Mouse (Mus musculus) gastrocnemius, adult 8-10 months (tissue): ENCODE results near the gene Mphosph9. TPM values are rescaled to one million over a fixed set of nuclear protein-coding genes. Genes with fewer than 3 reads are reported as not detected.

Experiments used
- DNase-seq, 2 experiments: peaks; one replicate each; pipeline ENCODE4 v3.0.0; 2022; ENCODE audit warnings: low spot score in 2 of 2
- total RNA-seq, 4 experiments: library from RNA; stranded (reverse); gene quantifications; 2 replicates each; pipeline ENCODE4 v1.2.4; 2022

Mphosph9 gene
- total RNA-seq, 4 experiments from 2014 or later = 2.0 to 3.1 (median 2.6) TPM

DNA sequence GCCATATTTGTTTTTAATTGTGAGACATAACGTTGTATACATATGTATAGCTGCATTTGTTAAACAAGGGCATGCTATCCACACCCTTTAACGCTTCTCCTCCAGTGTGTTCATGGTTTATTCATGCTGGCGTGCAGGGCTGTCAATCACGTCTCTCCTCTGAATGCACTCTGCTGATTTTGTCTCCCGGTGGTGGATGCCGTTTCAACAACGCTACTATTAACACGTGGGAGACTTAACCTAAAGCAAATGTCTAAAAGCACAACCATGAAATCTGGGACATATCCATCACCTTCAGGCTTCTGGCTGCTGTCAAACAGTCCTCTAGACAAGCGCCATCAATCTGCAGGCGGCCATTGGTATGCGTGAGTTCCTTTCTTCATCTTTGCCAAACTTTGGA is 58.1 kb downstream of the Mphosph9 start:
- DNase-seq = no peak

- DNase-seq = no peak
These were observed 60.1 kb downstream of the Mphosph9 start for GRCm38 (mm10) chr5:124267652-124268051.

DNA sequence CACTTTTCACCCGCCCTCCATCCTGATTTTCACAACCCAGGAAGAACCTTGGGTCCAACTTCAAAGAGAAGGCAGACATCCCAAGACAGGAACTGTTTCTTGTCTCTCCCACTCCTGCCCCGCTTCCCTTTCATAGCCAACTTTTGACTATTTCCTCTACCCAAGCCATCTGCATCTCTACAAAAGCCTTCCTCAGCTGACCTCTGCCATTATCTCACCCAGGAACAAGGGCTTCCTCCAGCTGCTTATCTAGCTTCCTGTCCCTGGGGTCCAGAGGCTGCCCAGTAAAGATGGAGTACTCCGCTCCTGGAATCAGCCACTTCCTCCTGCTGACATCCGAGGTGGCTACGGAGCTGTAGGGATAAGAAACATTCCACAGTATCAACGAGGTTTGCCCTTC is 61.0 kb downstream of the Mphosph9 start:
- no peak for DNase-seq

GRCm38 (mm10) chr5:124263246-124263645 is 64.5 kb downstream of the Mphosph9 start:
- DNase-seq = no peak

- DNase-seq = no peak
These were observed 65.7 kb downstream of the Mphosph9 start for GRCm38 (mm10) chr5:124262090-124262489.

DNA sequence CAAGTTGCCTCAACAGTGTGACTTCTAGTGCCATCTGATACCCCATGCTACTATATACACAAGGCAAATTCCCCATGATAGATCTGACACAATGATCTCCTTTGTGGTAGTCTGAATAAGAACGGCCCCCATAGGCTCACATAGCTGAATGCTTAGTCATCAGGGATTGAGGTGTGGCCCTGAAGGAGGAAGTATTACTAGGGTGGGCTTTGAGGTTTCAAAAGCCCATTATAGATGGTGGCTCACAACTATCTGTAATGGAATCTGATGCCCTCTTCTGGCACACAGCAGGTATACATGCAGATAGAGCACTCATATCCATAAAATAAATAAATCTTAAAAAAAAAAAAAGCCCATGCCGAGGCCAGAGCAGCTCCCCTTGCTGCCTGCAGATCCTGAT is 68.6 kb downstream of the Mphosph9 start:
- no peak for DNase-seq

DNA sequence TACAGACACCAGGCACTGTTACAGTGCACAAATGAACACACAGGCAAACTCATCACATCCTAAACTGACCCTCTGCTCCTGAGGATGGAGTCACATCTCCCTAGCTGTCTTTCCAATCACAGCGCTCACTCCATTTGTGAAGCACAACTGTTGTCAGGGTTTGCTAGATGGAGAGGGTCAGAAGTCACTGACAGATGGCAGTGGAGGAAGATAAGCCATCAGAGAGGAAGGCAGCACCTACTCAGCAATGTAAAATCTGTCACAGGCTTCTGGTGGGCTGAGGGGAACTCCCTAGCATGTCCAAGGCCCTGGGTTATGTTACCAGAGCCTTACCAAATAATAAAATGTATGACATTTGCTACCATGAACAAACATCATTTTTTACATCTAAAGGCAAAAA is 69.7 kb downstream of the Mphosph9 start:
- no peak for DNase-seq

DNA sequence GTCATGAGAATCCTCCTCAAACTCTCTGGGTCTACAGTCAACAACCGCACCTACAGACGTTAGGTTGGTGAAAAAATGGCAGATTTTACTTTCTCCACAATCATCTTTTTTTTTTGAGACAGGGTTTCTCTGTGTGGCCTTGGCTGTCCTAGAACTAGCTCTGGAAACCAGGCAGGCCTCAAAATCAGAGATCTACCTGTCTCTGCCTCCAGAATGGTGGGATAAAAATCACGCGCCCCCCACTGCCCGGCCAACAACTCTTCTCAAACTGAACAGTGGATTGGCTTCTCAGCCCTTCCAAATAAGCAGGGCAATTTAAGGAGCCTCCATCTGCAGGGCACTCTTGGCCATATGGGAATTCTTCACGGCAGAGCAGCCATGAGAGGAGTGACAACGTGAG is 72.6 kb downstream of the Mphosph9 start:
- no peak for DNase-seq

DNA sequence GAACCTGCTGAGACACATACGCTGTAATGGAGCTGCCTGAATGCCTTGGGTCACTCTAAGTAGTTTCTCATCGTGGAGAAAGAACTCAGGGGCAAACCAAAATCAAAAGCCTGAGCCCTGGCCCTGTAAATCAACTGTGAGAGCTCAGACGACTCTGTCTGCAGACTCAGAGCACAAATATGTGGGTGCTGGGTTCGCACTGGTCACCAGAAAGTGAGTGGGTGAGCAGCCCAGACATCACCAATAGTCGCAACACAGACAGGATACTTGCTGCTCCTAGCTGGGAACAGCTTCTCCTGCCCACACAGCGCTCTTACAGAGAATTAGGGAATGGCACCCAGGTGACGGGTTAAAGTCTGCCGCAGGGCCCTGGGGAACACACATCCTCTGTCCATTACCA is 74.2 kb downstream of the Mphosph9 start:
- DNase-seq = no peak

GRCm38 (mm10) chr5:124252580-124253320 is 75.0 kb downstream of the Mphosph9 start:
- no peak for DNase-seq

DNA sequence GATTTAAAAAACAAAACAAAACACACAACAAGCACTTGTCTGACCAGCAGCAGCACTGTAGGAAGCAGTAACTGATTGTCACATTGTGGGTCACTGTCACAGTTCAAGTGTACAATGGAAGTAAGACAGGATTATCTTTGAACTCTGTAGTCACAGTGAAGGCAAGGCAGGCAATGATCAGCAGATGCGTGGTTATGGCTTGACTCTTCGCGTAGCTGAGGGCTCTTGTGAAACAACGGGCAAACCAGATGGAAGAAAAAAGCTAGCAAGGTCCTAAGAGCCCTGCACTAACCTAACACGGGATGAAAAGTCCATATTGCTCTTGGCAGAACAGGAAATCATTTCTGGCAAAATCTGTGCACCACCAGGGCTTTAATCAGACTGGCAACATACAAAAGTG is 76.7 kb downstream of the Mphosph9 start:
- DNase-seq = no peak

DNA sequence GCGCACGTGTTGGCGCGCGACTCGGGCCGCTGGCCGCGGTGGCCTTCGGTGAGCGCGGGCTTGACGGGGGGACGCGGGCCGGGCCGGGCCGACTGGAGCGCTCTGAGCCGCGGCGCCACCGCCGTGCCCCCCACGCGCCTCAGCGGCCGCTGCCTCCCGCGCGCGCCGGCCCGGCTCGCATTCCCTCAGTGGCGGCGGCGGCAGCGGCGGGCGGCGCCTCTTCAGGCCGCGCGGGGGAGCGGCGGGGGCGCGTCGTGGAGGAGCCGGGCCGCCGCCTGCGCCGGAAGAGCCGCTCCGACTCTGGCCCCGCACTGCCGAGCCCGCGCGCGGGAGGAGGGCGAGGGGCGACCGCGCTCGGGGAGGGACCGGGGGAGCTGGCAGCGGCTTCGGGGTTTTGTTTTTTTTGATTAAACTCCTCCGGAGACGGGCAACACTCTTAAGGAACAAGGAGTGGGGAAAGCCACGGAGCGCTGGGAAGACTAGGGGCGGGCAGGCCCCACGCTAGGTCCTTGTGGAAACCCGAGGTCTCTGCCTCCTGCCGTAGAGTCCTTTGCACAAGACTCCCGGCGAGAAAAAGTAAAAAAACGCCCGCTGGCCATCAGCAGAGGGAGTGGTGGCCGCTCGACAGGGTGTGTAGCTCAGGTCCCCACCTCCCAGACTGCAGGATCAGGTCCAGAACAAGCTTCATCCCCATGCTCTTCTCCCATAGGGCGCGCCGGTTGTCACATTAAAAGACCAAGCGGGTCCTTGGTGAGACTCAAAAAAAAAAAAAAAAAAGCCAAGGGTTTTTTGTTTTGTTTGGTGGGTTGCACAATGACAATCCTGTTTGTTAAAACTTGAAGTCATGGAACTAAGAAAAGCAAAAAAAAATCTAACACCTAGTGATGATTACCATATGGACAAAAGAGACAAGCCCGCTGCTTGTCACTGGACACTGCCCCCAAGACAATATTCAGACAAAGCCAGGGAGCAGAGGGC is 77.9 kb downstream of the Mphosph9 start, which contains the start of gene Pitpnm2:
TSS of gene Pitpnm2 (minus strand) at position 147 of the 978 bp plus-strand sequence.
- peak in 1 of 2 experiments; percentile 32 for DNase-seq

DNA sequence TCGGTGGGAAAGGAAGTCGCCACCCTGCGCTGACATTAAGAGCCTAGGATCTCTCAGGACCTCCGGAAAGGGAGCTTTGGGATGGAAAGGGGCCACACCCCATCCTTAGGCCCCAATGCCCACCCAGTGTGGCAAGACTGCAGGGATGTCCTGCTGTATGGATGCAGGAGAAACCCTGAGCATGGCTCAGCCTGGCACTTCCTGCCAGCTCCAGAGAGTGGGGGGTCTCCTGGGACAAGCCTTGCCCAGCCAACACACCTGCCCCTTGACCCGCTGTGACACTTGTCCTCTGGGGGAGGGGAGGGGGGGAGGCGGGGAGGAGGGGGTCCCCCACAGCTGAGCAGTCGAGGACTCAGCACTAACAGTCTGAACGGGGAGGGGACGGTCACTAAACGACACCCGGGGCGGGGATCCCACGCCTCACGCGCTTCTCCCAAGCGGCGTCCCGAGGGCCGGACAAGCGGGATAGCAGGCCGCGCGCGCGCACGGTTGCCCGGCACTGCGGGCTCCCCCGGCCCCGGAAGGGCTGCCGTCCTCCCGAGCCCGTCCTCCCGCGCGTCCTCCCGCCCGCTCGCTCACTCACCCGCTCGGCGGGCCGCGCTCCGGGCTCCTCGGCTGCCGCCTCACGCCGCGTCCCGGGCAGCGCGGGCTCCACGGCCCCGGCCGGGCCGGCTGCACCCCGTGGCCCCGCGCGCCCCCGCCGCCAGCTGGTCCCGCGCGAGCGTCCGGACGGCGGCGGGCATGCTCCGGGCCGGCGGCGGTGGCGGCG is 78.7 kb downstream of the Mphosph9 start:
- DNase-seq = peak; percentile 30 to 42

DNA sequence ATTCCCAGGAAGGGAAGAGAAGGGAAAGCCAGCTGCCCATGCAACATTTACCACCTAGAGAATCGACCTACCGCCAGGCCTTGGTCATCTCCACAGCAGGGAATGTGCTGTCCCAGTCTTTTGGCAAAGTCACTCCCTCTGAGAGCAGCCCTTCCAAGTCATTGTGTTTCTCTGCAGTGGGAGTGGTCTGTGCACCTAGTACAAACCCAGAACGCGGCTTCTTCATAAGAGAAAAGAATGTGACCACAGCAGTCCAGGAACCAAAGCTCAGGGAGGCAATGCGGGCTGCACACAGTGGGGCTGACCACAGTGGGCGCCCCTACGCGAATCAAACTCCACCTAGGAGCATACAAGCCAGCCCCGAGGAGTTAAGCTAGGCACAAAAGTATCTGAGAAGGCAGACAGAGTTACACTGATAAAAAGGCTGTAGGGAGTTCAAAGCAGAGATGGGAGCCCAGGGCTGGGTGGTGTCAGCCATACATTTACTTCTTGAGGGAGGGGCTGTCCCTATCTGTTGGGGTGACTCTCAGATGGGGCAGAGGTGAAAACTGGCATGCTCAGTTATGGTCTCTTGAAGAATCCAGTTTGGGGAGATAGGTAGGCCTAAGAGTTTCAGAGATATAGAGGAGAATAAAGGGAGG is 79.7 kb downstream of the Mphosph9 start:
- no peak for DNase-seq

DNA sequence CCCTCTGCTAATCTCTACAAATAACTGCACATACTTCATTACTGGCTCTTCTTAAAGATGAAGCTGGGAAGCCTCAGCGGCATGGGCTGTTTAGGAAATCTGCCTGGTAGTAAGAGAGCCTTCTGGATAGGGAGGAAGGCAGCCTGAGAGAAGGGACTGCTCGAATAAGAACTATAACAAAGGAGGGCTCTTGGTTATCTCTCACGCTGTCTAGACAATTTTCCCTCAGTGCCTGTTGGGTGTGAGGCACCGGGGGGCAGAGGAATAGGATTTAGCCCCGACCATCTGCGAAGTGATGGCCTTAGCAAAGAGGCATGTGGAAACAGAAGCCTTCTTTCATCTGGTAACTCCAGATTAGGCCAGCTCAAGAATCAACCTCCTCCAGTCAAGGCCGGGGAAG is 80.5 kb downstream of the Mphosph9 start:
- no peak for DNase-seq

- no peak for DNase-seq
These were observed 82.9 kb downstream of the Mphosph9 start for GRCm38 (mm10) chr5:124244885-124245284.

DNA sequence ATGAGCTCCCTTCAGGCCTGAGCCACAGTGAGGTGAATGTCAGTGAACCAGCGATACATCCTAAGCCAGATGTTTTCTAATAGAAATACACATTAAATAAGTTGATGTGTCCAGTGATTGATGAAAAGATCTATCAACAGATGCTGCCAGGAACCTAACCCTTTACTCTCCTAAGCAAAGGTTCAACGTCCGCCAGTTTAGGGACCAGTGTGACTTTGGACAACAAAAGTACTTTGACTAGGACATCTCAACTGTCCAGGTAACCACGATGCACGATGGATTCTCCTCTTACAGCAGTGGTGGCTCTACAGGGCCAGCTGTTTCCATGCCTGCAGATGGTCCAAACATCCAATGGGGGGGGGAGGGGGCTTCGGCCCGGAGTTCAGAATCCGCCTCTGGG is 83.3 kb downstream of the Mphosph9 start:
- DNase-seq = no peak

- no peak for DNase-seq
These were observed 84.4 kb downstream of the Mphosph9 start for GRCm38 (mm10) chr5:124243236-124243901.

DNA sequence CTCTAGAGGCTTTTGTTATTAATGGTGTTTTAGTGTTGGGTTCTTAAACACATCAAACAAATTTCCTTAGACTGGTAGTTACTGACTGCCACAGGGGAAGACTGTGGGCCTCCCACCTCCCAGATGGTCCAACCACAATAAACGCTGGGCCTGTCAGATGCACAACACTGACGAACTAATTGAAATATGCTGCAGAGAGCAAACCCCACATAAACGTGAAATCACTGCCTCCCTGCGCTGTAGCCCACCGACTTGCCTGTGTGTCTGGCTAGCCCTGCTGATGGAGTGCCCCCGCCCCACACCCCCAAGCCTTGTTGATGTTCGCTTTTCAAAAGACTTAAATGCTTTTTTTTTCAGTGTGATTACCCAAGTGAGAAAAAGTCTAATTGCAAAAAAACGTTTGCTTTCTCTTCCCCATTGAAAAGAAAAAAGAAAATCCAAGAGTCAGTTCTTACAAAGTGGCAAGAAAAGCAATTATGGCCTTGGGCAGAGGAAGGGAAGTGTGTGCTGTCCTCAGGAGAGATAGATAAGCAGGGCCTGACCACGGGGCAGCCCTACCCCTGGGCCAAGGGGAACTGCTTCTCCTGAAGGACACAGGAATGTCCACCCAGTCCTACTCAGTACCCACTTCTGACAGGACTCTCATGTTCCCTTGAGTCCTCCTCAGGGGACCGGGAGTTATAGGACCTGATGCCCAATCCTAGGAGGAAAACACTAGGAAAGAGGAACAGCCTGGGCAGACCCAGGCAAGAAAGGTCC is 85.9 kb downstream of the Mphosph9 start:
- no peak for DNase-seq
